Mouse (Mus musculus) c-Kit-positive CD71-positive TER-119-positive erythroid progenitor cells, embryonic 14.5 days (primary cell): ENCODE results near the gene Tsfm.

ENCODE experiments used
- DNase-seq: peaks from one replicate; pipeline ENCODE4 v3.0.0-alpha.2; 2013; ENCODE audit warnings: low spot score

Gene Tsfm

GRCm38 (mm10) chr10:126987183-126988118, 43.2 kb downstream of the Tsfm start:
- no peak for DNase-seq

- no peak for DNase-seq
These were observed 44.1 kb downstream of the Tsfm start for GRCm38 (mm10) chr10:126986541-126986961.

- no peak for DNase-seq
These were observed 45.1 kb downstream of the Tsfm start for GRCm38 (mm10) chr10:126985579-126985978.

- DNase-seq = no peak
These were observed 45.5 kb downstream of the Tsfm start for GRCm38 (mm10) chr10:126985127-126985526.

- no peak for DNase-seq
These were observed 46.2 kb downstream of the Tsfm start for GRCm38 (mm10) chr10:126984189-126985004.

GRCm38 (mm10) chr10:126983193-126983725, 47.4 kb downstream of the Tsfm start:
- DNase-seq = no peak

GRCm38 (mm10) chr10:126981746-126982145, 48.9 kb downstream of the Tsfm start:
- no peak for DNase-seq

GRCm38 (mm10) chr10:126980933-126981530, 49.6 kb downstream of the Tsfm start:
- no peak for DNase-seq

GRCm38 (mm10) chr10:126980221-126980932, 50.3 kb downstream of the Tsfm start:
- no peak for DNase-seq

GRCm38 (mm10) chr10:126979636-126980151, 50.9 kb downstream of the Tsfm start:
- DNase-seq = no peak

GRCm38 (mm10) chr10:126979121-126979635, 51.5 kb downstream of the Tsfm start:
- DNase-seq = no peak

- peak; percentile 97 for DNase-seq
These were observed 52.2 kb downstream of the Tsfm start, which contains the start of gene Ctdsp2 for GRCm38 (mm10) chr10:126978277-126978994. Gene Ctdsp2 (plus strand): TSS chr10:126978717.

GRCm38 (mm10) chr10:126977076-126977475, 53.6 kb downstream of the Tsfm start:
- DNase-seq = no peak

GRCm38 (mm10) chr10:126975706-126976105, 54.9 kb downstream of the Tsfm start:
- DNase-seq = no peak

- no peak for DNase-seq
These were observed 57.7 kb downstream of the Tsfm start for GRCm38 (mm10) chr10:126972988-126973387.

- DNase-seq = no peak
These were observed 58.5 kb downstream of the Tsfm start for GRCm38 (mm10) chr10:126972051-126972725.

GRCm38 (mm10) chr10:126971363-126972050, 59.1 kb downstream of the Tsfm start:
- no peak for DNase-seq

GRCm38 (mm10) chr10:126963821-126964220, 66.8 kb downstream of the Tsfm start:
- DNase-seq = no peak

- DNase-seq = no peak
These were observed 67.7 kb downstream of the Tsfm start for GRCm38 (mm10) chr10:126962966-126963330.
